Mouse (Mus musculus) E14TG2a.4 (cell line): ENCODE results near the gene Slc46a3.
"Not testable (repeated sequence)": the region's sequence is repeated elsewhere in the genome, so short reads cannot be mapped to it uniquely, and the experiment has no call there.

Experiments
- H3K27me3 ChIP-seq: 2 replicates; pipeline ENCODE4 v1.6.1; 2014; ENCODE audit warnings: low read length, control low read depth; ENCODE audit not compliant: insufficient read depth
- H3K36me3 ChIP-seq: 2 replicates; pipeline ENCODE4 v1.6.1; 2014; ENCODE audit warnings: low read length, control low read depth; ENCODE audit not compliant: insufficient read depth
- H3K4me1 ChIP-seq: replicated peaks from 2 replicates; pipeline ENCODE4 v1.6.1; 2014; ENCODE audit warnings: low read depth, low read length, control low read depth
- H3K4me3 ChIP-seq: replicated peaks from 2 replicates; pipeline ENCODE4 v1.5.1; 2014; ENCODE audit warnings: mild to moderate bottlenecking, low read length
- H3K9me3 ChIP-seq: 2 replicates; pipeline ENCODE4 v1.6.1; 2014; ENCODE audit warnings: low read length, control low read depth
- CTCF ChIP-seq: conservative IDR thresholded peaks from 2 replicates; pipeline ENCODE4 v1.5.1; 2014; ENCODE audit warnings: low read length
- NANOG ChIP-seq: IDR thresholded peaks from 2 replicates; pipeline ENCODE4 v1.6.1; 2014; ENCODE audit warnings: borderline replicate concordance, low read length, mixed read lengths
- POU5F1 ChIP-seq: IDR thresholded peaks from 2 replicates; pipeline ENCODE4 v1.6.1; 2014; ENCODE audit warnings: low read length, borderline replicate concordance

Gene Slc46a3

DNA sequence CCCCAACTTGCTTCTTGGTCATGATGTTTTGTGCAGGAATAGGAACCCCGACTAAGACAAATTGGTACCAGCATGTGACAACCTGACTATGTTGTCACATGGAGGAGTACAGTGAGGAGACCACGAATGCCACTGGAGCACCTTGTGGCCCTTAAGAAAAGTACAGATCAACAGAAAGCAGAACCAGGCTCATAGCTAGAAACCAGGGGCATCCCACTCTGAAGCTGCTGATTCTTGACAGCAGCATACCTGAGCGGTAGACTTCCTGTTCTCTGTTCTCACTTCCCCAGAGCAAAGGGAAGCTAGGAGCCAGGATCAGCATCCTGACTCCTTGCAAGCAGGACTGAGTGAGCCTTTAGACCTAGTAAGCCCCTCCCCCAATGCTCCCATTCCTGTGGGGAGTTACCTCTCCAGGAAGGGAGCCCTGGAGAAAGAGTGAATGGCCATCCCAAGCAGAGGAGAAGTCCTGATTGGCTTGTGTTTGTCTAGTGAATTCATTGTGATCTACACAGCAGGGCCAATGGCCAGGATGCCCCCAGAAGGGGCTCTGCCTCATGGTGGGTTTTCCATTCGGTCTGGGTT is 4.4 kb upstream of the Slc46a3 start:
- Histone ChIP-seq H3K4me3 (no peak overlapping the region), H3K36me3 (no peaks in the 10 kb centered on the region), H3K27me3 (peaks cover 4% of the 10 kb centered on the region), H3K9me3 (no peaks in the 10 kb centered on the region), H3K4me1 (peaks cover 72% of the 10 kb centered on the region)
- no peak for TF ChIP-seq NANOG
- no peak for TF ChIP-seq POU5F1
- TF ChIP-seq CTCF: no peak

GRCm38 (mm10) chr5:147898254-147898653 is 3.6 kb upstream of the Slc46a3 start:
- TF ChIP-seq CTCF: no peak
- no peak for TF ChIP-seq POU5F1
- no peak for TF ChIP-seq NANOG
- Histone ChIP-seq H3K4me1 (peaks cover 78% of the 10 kb centered on the region), H3K36me3 (no peaks in the 10 kb centered on the region), H3K27me3 (peaks cover 8% of the 10 kb centered on the region), H3K4me3 (no peak overlapping the region), H3K9me3 (no peaks in the 10 kb centered on the region)

GRCm38 (mm10) chr5:147896501-147896900 is 1.9 kb upstream of the Slc46a3 start:
- not testable (repeated sequence) for H3K9me3 ChIP-seq, H3K27me3 ChIP-seq, H3K36me3 ChIP-seq, H3K4me3 ChIP-seq
- peaks cover 87% of the 10 kb centered on the region for H3K4me1 ChIP-seq

- peak overlapping the region; percentile 83 for H3K4me3 ChIP-seq
- H3K36me3 ChIP-seq: 0 out of 2 replicates have a peak, but pooled peaks cover 3% of the 10 kb centered on the region
- H3K27me3 ChIP-seq: peaks cover 8% of the 10 kb centered on the region
- H3K4me1 ChIP-seq: peaks cover 87% of the 10 kb centered on the region
- no peaks in the 10 kb centered on the region for H3K9me3 ChIP-seq
- TF ChIP-seq CTCF: no peak
- TF ChIP-seq NANOG: no peak
- TF ChIP-seq POU5F1: no peak
These were observed 1.0 kb upstream of the Slc46a3 start for GRCm38 (mm10) chr5:147895436-147896198.

DNA sequence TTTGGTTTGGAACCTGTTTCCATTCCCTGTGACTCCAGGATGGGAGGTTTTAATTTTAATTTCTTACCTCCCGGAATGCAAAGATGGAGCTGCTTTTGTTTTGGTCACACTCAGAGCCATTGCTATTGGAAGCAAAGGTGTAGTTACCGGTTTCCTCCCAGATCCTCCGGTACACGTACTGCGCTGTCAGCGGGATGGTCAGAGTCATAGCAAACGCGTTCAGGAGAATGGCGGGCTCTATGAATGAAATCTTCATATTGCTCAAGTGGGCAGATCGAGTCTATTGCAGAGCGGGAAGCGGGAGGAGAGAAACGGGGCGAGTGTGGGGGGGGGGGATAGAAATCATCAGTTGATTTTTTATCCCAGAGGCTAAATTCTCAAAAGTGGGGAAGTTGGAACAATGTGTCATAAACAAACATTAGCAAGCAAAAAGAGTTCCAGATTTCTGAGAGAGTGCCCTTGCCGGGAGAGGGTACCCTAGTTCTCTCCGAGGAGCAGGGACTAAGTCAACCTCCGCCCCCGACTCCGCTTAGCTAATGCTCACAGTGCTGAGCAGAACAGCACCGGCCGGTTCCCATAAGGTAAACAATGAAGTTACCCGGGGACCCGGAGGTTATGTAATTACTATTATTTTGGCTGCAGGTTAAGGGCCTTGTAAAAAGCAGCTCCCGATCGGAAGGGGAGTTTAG is 705 bp downstream of the Slc46a3 start:
- peaks cover 70% of the 10 kb centered on the region for H3K4me1 ChIP-seq
- peaks cover 8% of the 10 kb centered on the region for H3K27me3 ChIP-seq
- peak overlapping the region; percentile 83 for H3K4me3 ChIP-seq
- no peaks in the 10 kb centered on the region for H3K9me3 ChIP-seq
- TF ChIP-seq CTCF (no peak; the same call in 1 of the 2 replicates), POU5F1 (no peak), NANOG (no peak)
- H3K36me3 ChIP-seq: 0 out of 2 replicates have a peak, but pooled peaks cover 3% of the 10 kb centered on the region

DNA sequence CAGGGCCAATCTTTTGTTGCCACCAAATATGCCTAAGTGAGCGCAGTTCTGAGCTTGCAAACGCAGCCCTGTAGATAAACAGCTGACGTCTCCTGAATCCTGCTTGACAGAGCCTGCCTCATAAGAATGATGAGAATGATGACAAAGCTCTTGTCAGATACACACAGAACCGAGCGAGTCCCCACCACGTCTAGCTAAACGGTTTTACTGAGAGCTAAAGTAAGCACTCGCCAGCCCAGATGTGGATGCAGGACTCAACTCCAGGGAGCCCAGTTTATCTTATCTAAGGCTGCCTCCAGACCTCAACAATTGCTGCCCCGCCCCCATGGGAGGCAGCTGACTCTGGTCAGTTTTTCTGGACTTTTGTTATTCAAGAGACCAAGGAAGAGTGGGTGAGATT is 1.5 kb downstream of the Slc46a3 start:
- H3K4me3 ChIP-seq: peak overlapping the region; percentile 83
- peaks cover 8% of the 10 kb centered on the region for H3K27me3 ChIP-seq
- H3K9me3 ChIP-seq: no peaks in the 10 kb centered on the region
- TF ChIP-seq NANOG (no peak), POU5F1 (no peak), CTCF (no peak)
- H3K4me1 ChIP-seq: peaks cover 62% of the 10 kb centered on the region
- H3K36me3 ChIP-seq: 0 out of 2 replicates have a peak, but pooled peaks cover 3% of the 10 kb centered on the region

DNA sequence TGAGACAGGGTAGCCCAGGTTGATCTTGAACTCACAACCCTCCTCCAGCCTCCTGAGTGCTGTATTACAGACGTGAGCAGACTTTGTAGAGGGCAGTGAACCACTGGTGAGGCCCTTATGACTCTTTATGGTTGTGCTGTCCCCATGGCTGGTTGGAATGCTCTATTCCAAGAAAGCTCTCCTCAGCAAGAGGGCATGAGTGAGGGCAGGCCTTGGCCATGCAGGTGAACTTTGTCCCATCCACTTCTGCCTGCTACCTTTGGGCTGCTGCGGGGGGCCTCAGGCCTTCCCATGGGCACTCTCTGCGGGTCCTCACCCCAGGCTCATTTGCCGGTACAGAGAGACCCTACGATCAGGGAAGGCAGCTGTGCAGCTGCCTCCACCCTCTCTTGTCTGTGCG is 1.9 kb downstream of the Slc46a3 start:
- peaks cover 58% of the 10 kb centered on the region for H3K4me1 ChIP-seq
- H3K4me3 ChIP-seq: peak overlapping the region; percentile 83
- no peak for TF ChIP-seq CTCF
- no peak for TF ChIP-seq POU5F1
- TF ChIP-seq NANOG: no peak
- H3K27me3 ChIP-seq: peaks cover 8% of the 10 kb centered on the region
- 0 out of 2 replicates have a peak, but pooled peaks cover 3% of the 10 kb centered on the region for H3K36me3 ChIP-seq
- H3K9me3 ChIP-seq: no peaks in the 10 kb centered on the region

- Histone ChIP-seq H3K36me3 (peaks cover 14% of the 10 kb centered on the region), H3K4me1 (peaks cover 26% of the 10 kb centered on the region), H3K4me3 (no peak overlapping the region), H3K27me3 (no peaks in the 10 kb centered on the region), H3K9me3 (no peaks in the 10 kb centered on the region)
- no peak for TF ChIP-seq POU5F1
- TF ChIP-seq CTCF: no peak
- no peak for TF ChIP-seq NANOG
These were observed 6.0 kb downstream of the Slc46a3 start for GRCm38 (mm10) chr5:147888313-147889297.
